Mouse (Mus musculus): ENCODE data around the gene Med16. TPM values are rescaled to one million over a fixed set of nuclear protein-coding genes. Genes with fewer than 3 reads are reported as not detected.

Gene Med16
- polyA plus RNA-seq, 1 experiment, result 57.1 TPM

GRCm38 (mm10) chr10:79916081-79916480, 7.4 kb upstream of the Med16 start:
- no peaks in the 10 kb centered on the region for H3K27me3 ChIP-seq (replicated peaks; ENCODE audit: control insufficient read depth, insufficient read depth, low read length)
- WGBS, result 12% methylated on average over 8 of the region's 8 CpGs
- TF ChIP-seq POLR2A (IDR thresholded peaks at IDR 0.05; ENCODE audit: low read depth, low read length), result no peak
- no peak for TF ChIP-seq CTCF (conservative IDR thresholded peaks at IDR 0.05; ENCODE audit: insufficient read depth, insufficient read length, low read depth, low read length)
- H3K4me3 ChIP-seq (ENCODE audit: insufficient read depth, low read depth, low read length), result peak overlapping the region; percentile 98
- H3K4me1 ChIP-seq (ENCODE audit: control insufficient read depth, insufficient read depth, low read length), result peaks cover 12% of the 10 kb centered on the region
- no peak overlapping the region; the same call in 1 of the 2 replicates for H3K27ac ChIP-seq (ENCODE audit: insufficient read depth, low read depth, low read length)
- DNase-seq, result no peak
- H3K36me3 ChIP-seq (ENCODE audit: control insufficient read depth, insufficient read depth, low read length), result no peaks in the 10 kb centered on the region

DNA sequence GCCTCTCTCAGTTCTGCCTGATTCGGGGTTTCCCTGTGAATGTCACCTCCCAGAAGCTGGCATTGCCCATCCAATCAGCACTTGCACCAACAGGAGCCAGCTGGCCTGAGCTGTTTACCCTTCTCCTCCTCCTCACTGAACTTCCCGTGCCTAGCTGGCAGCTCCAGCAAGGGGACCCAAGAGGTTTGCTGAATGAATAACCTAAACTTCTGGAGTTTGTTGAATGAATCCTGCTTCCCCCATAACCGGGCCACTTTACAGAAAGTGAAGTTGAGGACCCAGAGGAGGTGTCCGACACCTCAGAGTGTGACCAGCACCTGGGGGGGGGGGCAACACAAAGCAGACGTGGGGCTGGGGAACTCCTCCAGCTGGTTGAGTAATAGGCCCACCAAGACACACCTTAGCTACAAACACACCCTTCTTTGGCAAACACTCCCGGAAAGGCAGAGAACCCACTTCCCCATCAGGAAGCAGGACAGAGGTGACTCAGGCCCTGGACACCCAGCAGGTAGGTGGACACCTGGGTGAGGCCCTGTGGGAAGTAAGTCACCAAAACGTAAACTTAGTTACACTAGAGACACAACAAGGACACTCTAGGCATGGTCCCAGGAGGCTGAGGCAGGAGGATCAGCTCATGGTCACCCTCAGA, 6.3 kb upstream of the Med16 start:
- H3K27ac ChIP-seq (ENCODE audit: insufficient read depth, low read depth, low read length), result no peak overlapping the region
- 46% methylated on average over 7 of the region's 7 CpGs for WGBS
- H3K4me3 ChIP-seq (ENCODE audit: insufficient read depth, low read depth, low read length), result no peak overlapping the region
- peak; percentile 51 for DNase-seq
- TF ChIP-seq POLR2A (IDR thresholded peaks at IDR 0.05; ENCODE audit: low read depth, low read length) (no peak), CTCF (conservative IDR thresholded peaks at IDR 0.05; ENCODE audit: insufficient read depth, insufficient read length, low read depth, low read length) (no peak)
- peaks cover 12% of the 10 kb centered on the region for H3K4me1 ChIP-seq (ENCODE audit: control insufficient read depth, insufficient read depth, low read length)
- no peaks in the 10 kb centered on the region for H3K27me3 ChIP-seq (replicated peaks; ENCODE audit: control insufficient read depth, insufficient read depth, low read length)
- H3K36me3 ChIP-seq (ENCODE audit: control insufficient read depth, insufficient read depth, low read length), result no peaks in the 10 kb centered on the region

DNA sequence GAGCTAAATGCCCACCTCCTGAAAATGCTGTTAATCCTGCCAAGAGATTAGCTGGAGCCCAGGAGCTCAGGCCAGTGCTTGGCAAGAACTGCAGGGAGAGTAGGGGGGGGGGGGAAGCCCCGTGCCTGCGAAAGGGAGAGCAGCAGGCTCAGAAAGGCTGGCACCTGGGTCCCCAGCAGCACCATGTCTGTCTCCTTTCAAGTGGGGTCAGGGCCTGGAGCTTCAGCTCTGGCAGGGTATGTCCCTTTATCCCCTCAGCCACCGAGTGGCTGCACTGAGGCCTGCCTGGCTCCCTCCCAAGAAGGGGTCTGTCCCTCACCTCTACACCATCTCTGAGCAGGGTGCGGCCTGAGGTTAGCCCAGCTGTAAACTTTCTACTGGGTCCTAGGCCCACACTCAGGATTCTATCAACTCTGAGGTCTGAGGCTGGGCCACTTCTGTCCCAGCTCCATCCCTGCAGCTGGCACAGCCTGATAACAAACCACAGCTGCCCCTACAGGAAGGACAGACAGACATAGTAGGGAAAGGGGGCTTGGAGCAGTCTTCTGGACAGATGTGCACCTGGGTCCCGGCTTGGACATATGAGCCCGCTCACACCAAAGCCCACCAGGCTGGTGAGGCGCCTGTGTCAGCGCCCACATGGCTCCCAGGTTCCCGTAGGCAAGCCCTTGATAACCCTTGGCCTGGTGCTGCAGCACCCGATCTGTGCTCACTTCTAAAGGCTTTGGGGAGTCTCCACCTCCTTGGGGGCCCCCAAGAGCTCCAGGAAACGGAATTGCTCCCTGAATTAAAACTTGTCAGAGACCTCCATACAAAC, 5.6 kb upstream of the Med16 start:
- no peak for DNase-seq
- no peak overlapping the region for H3K4me3 ChIP-seq (ENCODE audit: insufficient read depth, low read depth, low read length)
- no peaks in the 10 kb centered on the region for H3K27me3 ChIP-seq (replicated peaks; ENCODE audit: control insufficient read depth, insufficient read depth, low read length)
- TF ChIP-seq POLR2A (IDR thresholded peaks at IDR 0.05; ENCODE audit: low read depth, low read length) (no peak), CTCF (conservative IDR thresholded peaks at IDR 0.05; ENCODE audit: insufficient read depth, insufficient read length, low read depth, low read length) (no peak)
- H3K4me1 ChIP-seq (ENCODE audit: control insufficient read depth, insufficient read depth, low read length), result peaks cover 14% of the 10 kb centered on the region
- 67% methylated on average over 10 of the region's 11 CpGs for WGBS
- no peak overlapping the region for H3K27ac ChIP-seq (ENCODE audit: insufficient read depth, low read depth, low read length)
- no peaks in the 10 kb centered on the region for H3K36me3 ChIP-seq (ENCODE audit: control insufficient read depth, insufficient read depth, low read length)

DNA sequence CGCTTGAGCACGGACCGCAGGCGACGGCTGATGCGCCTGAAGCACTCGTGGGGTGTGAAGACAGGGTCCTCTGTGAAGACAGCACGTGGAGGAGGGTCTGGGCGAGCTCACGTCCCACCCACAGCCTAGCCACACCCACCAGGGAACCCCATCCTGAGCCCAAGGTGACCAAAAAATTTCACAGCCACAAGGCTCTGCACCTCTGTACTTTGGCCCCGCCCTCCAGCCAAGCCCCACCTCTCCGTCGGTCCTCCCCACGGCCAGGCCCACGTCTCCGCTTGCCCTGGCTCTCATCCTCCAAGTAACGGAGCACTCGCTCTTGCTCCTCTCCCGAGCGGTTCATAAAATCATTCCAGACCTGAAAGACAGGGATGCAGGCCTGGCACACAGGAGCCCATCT, 3.7 kb upstream of the Med16 start:
- Histone ChIP-seq H3K27ac (ENCODE audit: insufficient read depth, low read depth, low read length) (no peak overlapping the region), H3K36me3 (ENCODE audit: control insufficient read depth, insufficient read depth, low read length) (no peaks in the 10 kb centered on the region), H3K27me3 (replicated peaks; ENCODE audit: control insufficient read depth, insufficient read depth, low read length) (no peaks in the 10 kb centered on the region), H3K4me3 (ENCODE audit: insufficient read depth, low read depth, low read length) (no peak overlapping the region), H3K4me1 (ENCODE audit: control insufficient read depth, insufficient read depth, low read length) (peaks cover 15% of the 10 kb centered on the region)
- TF ChIP-seq CTCF (conservative IDR thresholded peaks at IDR 0.05; ENCODE audit: insufficient read depth, insufficient read length, low read depth, low read length) (no peak), POLR2A (IDR thresholded peaks at IDR 0.05; ENCODE audit: low read depth, low read length) (no peak)
- 76% methylated on average over 20 of the region's 20 CpGs for WGBS
- DNase-seq, result no peak

DNA sequence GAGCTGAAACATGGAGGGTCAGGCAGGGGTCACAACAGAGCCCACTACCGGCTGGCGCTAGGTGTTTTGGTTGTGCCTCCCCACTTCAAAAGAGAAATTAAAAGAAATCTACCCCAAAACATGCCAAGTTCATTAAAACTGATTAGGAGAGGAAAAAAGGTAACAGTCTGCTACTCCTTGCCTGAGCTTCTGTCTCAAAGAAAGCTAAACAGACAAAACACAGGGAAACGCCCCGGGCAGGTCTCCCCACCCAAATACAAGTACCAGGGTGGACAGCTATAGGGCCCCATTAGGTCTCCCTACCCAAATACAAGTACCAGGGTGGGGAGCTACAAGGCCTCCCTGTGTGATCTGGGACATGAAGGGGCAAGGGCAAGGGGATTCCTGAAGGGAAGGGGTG, 1.8 kb upstream of the Med16 start, which contains the start of gene Gm26602:
Gm26602 (plus strand) TSS at position 301 of the 400 bp plus-strand sequence.
- TF ChIP-seq POLR2A (IDR thresholded peaks at IDR 0.05; ENCODE audit: low read depth, low read length) (no peak), CTCF (conservative IDR thresholded peaks at IDR 0.05; ENCODE audit: insufficient read depth, insufficient read length, low read depth, low read length) (no peak)
- H3K4me3 ChIP-seq (ENCODE audit: insufficient read depth, low read depth, low read length), result no peak within 1 kb of the TSS
- no peaks in the 10 kb centered on the region for H3K36me3 ChIP-seq (ENCODE audit: control insufficient read depth, insufficient read depth, low read length)
- H3K27ac ChIP-seq (ENCODE audit: insufficient read depth, low read depth, low read length), result no peak within 1 kb of the TSS
- no peak for DNase-seq
- peaks cover 7% of the 10 kb centered on the region; the same call in 1 of the 2 replicates for H3K4me1 ChIP-seq (ENCODE audit: control insufficient read depth, insufficient read depth, low read length)
- WGBS, result 93% methylated on average over 4 of the region's 4 CpGs
- H3K27me3 ChIP-seq (replicated peaks; ENCODE audit: control insufficient read depth, insufficient read depth, low read length), result no peaks in the 10 kb centered on the region

DNA sequence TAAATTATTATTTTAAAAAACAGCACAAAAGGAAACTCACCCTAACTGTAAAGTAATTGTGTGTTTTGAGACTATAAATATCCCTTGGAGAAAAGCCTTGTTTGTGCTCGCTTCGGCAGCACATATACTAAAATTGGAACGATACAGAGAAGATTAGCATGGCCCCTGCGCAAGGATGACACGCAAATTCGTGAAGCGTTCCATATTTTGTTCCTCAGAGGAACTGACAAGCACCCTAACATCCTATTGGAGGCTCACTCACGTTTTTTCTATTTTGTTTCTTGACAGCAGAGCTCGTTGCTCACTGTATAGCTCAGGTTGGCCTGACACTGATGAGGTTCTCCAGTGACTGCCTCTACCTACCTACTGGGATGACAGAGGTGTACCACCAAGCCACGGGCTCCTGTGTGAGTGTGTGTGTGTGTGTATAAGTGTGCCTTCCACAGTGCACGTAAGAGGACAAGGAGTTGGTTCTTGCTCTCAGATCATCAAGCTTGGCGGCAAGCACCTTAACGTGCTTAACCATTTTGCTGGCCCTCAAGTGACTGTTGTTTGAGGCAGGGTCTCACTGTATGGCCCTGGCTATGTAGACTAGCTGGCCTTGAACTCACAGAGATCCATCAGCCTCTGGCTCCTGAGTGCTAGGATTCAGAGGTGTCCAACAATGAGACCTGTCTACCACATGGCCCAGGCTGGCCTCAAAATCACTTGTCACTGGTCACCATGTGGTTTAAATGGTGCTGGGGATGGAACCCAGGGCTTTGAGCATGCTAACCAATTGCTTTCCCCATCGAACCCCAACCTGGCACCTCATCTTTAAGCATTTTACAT, 584 bp upstream of the Med16 start:
- Histone ChIP-seq H3K4me1 (ENCODE audit: control insufficient read depth, insufficient read depth, low read length) (peaks cover 3% of the 10 kb centered on the region; the same call in 1 of the 2 replicates), H3K36me3 (ENCODE audit: control insufficient read depth, insufficient read depth, low read length) (no peaks in the 10 kb centered on the region), H3K27ac (ENCODE audit: insufficient read depth, low read depth, low read length) (peak overlapping the region; percentile 15), H3K27me3 (replicated peaks; ENCODE audit: control insufficient read depth, insufficient read depth, low read length) (no peaks in the 10 kb centered on the region), H3K4me3 (ENCODE audit: insufficient read depth, low read depth, low read length) (no peak overlapping the region)
- DNase-seq, result peak; percentile 82
- TF ChIP-seq CTCF (conservative IDR thresholded peaks at IDR 0.05; ENCODE audit: insufficient read depth, insufficient read length, low read depth, low read length) (no peak), POLR2A (IDR thresholded peaks at IDR 0.05; ENCODE audit: low read depth, low read length) (no peak)
- WGBS, result 23% methylated on average over 14 of the region's 14 CpGs

All from kidney, adult 2 months (tissue).